In genomic region chr16:28838016-28838415, GRCm38 (mm10) we compare ENCODE assay signal across 8 mouse cellular contexts.
DNase-seq lines count a peak whose midpoint lies in the region; ATAC-seq and TF ChIP-seq lines count a peak whose summit lies in the region.

No protein-coding gene starts in this region.

- no peak overlapping the region for H3K27ac ChIP-seq in heart, embryonic 11.5 days (ENCODE audit: low read depth, low read length)
- no peak overlapping the region for H3K27ac ChIP-seq in midbrain, embryonic 10.5 days (replicated peaks)

- peaks cover 5% of the 10 kb centered on the region for H3K4me1 ChIP-seq in heart, embryonic 11.5 days (ENCODE audit: control insufficient read depth, insufficient read depth, low read length)
- H3K4me1 ChIP-seq in midbrain, embryonic 10.5 days, result peaks cover 21% of the 10 kb centered on the region

- no peaks in the 10 kb centered on the region for H3K36me3 ChIP-seq in heart, embryonic 11.5 days (ENCODE audit: control insufficient read depth, insufficient read depth, low read length)
- no peaks in the 10 kb centered on the region for H3K36me3 ChIP-seq in C2C12 (ENCODE audit: control insufficient read depth, insufficient read depth)
- no peaks in the 10 kb centered on the region for H3K36me3 ChIP-seq in midbrain, embryonic 10.5 days

- no peak overlapping the region for H3K4me3 ChIP-seq in heart, embryonic 11.5 days (ENCODE audit: low read depth, low read length)
- no peak overlapping the region for H3K4me3 ChIP-seq in C2C12 (ENCODE audit: insufficient read depth, poor library complexity, severe bottlenecking)
- no peak overlapping the region for H3K4me3 ChIP-seq in midbrain, embryonic 10.5 days

- no peaks in the 10 kb centered on the region for H3K27me3 ChIP-seq in heart, embryonic 11.5 days (ENCODE audit: control insufficient read depth, insufficient read depth, low read length)
- no peaks in the 10 kb centered on the region for H3K27me3 ChIP-seq in C2C12 (ENCODE audit: control insufficient read depth, insufficient read depth, insufficient read length)
- H3K27me3 ChIP-seq in midbrain, embryonic 10.5 days (ENCODE audit: low read depth, poor library complexity, severe bottlenecking), result no peaks in the 10 kb centered on the region

- peak; percentile 30 to 81 for DNase-seq in heart, adult 18-20 months
- peak; percentile 80 for DNase-seq in brain, embryonic 14.5 days (ENCODE audit: low read depth)
- DNase-seq in layer of hippocampus, adult 8-10 months (ENCODE audit: low spot score in 2 of 2), result peak; percentile 40 to 75
- peak; percentile 55 for DNase-seq in midbrain, embryonic 10.5 days (ENCODE audit: low spot score)
- DNase-seq in testis, postnatal 10 days (ENCODE audit: low spot score), result peak; percentile 75

- H3ac ChIP-seq in C2C12 (ENCODE audit: control insufficient read depth, insufficient read length, low read depth), result no peak overlapping the region

- no peak overlapping the region for H3K9ac ChIP-seq in heart, embryonic 11.5 days (ENCODE audit: low read depth, low read length)

- peak; percentile 70 for TF ChIP-seq CTCF in C2C12 (IDR thresholded peaks at IDR 0.05; ENCODE audit: control insufficient read depth, insufficient read depth, insufficient read length)
- TF ChIP-seq CTCF in brain, embryonic 14.5 days (IDR thresholded peaks at IDR 0.05; ENCODE audit: borderline replicate concordance, extremely low read depth, insufficient read depth, insufficient read length), result peak; percentile 88

- 11% methylated on average over 12 of the region's 12 CpGs for WGBS in heart, embryonic 11.5 days (ENCODE audit: insufficient replicate concordance)
- 26% methylated on average over 12 of the region's 12 CpGs for WGBS in midbrain, embryonic 10.5 days

- no peak for TF ChIP-seq POLR2A in brain, embryonic 14.5 days (IDR thresholded peaks at IDR 0.05; ENCODE audit: borderline replicate concordance, extremely low read depth, insufficient read depth, insufficient read length, poor library complexity, severe bottlenecking)

- no peak for ATAC-seq in heart, embryonic 11.5 days (replicated peaks; ENCODE audit: insufficient number of reproducible peaks, low FRiP score, low TSS enrichment)
- ATAC-seq in frontal cortex, adult (ENCODE audit: low TSS enrichment), result peak; percentile 60

- no peaks in the 10 kb centered on the region for H3K79me2 ChIP-seq in C2C12 (ENCODE audit: control insufficient read depth, insufficient read depth)

- no peaks in the 10 kb centered on the region for H3K79me3 ChIP-seq in C2C12 (ENCODE audit: low read depth)

- no peaks in the 10 kb centered on the region for H3K9me3 ChIP-seq in heart, embryonic 11.5 days (replicated peaks; ENCODE audit: control insufficient read depth, low read length)
- H3K9me3 ChIP-seq in midbrain, embryonic 10.5 days (replicated peaks), result no peaks in the 10 kb centered on the region

- H3K4me2 ChIP-seq in heart, embryonic 11.5 days, result no peak overlapping the region

TF ChIP-seq in C2C12, 6 proteins besides CTCF, POLR2A, EP300 and RAD21:
- TF ChIP-seq MAX (IDR thresholded peaks at IDR 0.05) (no peak), FOSL1 (IDR thresholded peaks at IDR 0.05; ENCODE audit: insufficient read depth, low read length, poor library complexity, severe bottlenecking) (no peak), CEBPB (IDR thresholded peaks at IDR 0.05; ENCODE audit: low read depth) (no peak), USF1 (IDR thresholded peaks at IDR 0.05; ENCODE audit: low read depth) (no peak), MYOD1 (IDR thresholded peaks at IDR 0.05; ENCODE audit: control insufficient read depth, insufficient read length, low read depth) (no peak), MYOG (IDR thresholded peaks at IDR 0.05; ENCODE audit: control insufficient read depth, extremely low read depth, insufficient read length) (no peak)
